Mouse (Mus musculus) right cerebral cortex, adult 18-20 months (tissue): ENCODE measurements at regions not wholly inside any gene's neighbourhood (a gene's known extent, or its start where the extent isn't known, plus 50 kb on each side); places are given as distances from the start of the nearest gene placed in this dataset.

Experiments
- DNase-seq: peaks from one replicate; pipeline ENCODE4 v3.0.0; 2022; ENCODE audit warnings: mixed read lengths

DNA sequence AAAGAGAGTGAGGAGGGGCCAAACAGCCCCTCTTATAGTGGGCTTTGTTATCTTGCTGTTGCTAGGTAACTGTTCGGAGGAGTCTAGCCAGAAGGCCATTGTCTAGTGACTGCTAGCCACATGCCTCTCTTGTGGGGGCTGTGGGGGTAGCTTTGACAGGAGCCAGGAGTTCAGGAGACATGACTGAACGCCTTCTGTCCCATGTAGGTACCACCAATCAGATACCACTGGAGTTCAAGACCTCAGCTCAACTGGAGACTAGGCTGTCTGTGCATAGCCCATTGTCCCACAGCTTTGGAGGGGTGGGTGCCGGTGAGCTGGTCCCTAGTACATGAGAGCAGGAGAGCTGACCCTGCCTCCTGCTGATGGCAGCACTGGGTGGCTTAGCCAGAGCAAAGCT, 82.4 kb upstream of the Unc93a2 start:
- no peak for DNase-seq

DNA sequence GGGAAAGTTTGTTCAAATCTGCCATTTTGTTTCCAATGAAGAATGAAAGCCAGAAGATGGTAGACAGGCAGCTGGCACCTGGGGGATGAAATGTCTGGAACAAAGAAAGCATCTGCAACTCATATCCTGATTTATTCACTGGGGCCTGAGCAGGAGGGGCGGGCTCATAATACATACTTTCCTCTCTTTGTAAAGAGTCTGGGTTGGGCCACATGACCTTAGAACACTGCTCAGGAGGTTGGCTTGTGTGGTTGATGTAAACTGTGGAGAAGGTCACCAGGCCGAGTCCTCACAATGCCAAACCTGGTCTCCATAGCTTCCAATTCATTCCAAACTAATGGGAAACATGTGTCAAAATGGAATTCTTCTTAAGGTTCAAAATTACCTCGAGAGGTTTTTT, 79.6 kb upstream of the Unc93a2 start:
- no peak for DNase-seq

- no peak for DNase-seq
These were observed 75.9 kb upstream of the Unc93a2 start for GRCm38 (mm10) chr17:7461164-7461563.

DNA sequence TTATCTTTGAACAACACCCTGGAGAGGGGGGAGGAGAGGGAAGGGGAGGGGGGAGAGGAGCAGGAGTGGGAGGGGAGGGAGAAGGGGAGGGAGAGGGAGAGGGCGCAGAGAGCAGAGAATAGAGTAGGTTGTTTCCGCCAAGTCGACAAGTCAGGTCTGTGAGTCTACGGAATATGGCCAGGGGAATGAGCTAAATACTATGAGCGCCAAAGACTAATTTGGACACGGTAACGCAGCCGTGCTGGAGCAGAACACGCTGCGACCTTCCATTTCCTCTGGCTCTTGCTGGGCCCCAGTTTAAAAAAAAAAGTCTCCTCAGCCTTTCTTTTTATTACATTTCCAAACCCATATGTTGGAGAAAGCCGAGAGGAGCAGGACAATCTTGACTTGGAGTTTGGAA, 71.7 kb upstream of the Unc93a2 start:
- no peak for DNase-seq

GRCm38 (mm10) chr17:7443822-7444221, 58.6 kb upstream of the Unc93a2 start:
- DNase-seq: peak; percentile 32

GRCm38 (mm10) chr17:7435075-7435474, 49.8 kb upstream of the Unc93a2 start:
- DNase-seq: no peak
